16 mouse cellular contexts compared by ENCODE assay signal in genomic region chr4:128651530-128651929, GRCm38 (mm10). TPM values are rescaled to one million over a fixed set of nuclear protein-coding genes. Genes with fewer than 3 reads are reported as not detected.
A peak's percentile ranks its signal among the peaks of the same experiment; 100 is the strongest.
DNase-seq lines count a peak whose midpoint lies in the region; ATAC-seq and TF ChIP-seq lines count a peak whose summit lies in the region.
"Had no signal": no experiment of that assay in that cellular context is flagged by ENCODE, and none has a peak within 500 bp of the region (broad histone marks: within the 10 kb centered on the region; RNA-seq: fewer than 3 reads in every experiment).

No protein-coding gene starts in this region.

- 40% methylated on average over 3 of the region's 3 CpGs for WGBS in lung, embryonic 16.5 days
- WGBS in lung, adult 2 months = 62% methylated on average over 3 of the region's 3 CpGs

- no peaks in the 10 kb centered on the region for H3K9me3 ChIP-seq in lung, embryonic 16.5 days (ENCODE audit: control insufficient read depth, low read length)
- H3K9me3 ChIP-seq: hindbrain, embryonic 15.5 days; liver, embryonic 13.5 days had no signal

- ATAC-seq in lung, embryonic 16.5 days (ENCODE audit: low read depth) = no peak
- ATAC-seq: forebrain, embryonic 16.5 days had no signal

- H3K27me3 ChIP-seq in lung, embryonic 16.5 days (ENCODE audit: control insufficient read depth, insufficient read depth, low read depth, low read length) = no peaks in the 10 kb centered on the region
- H3K27me3 ChIP-seq: hindbrain, embryonic 15.5 days had no signal

- H3K27ac ChIP-seq in lung, embryonic 16.5 days (ENCODE audit: low read length) = peak overlapping the region; percentile 65; the same call in 1 of the 2 replicates
- H3K27ac ChIP-seq: hindbrain, embryonic 15.5 days had no signal

- TF ChIP-seq POLR2A in lung, adult 2 months (IDR thresholded peaks at IDR 0.05; ENCODE audit: borderline replicate concordance, extremely low read depth, low read depth, low read length) = no peak

- no peak overlapping the region for H3K4me2 ChIP-seq in lung, embryonic 16.5 days (ENCODE audit: low read depth, low read length)
- H3K4me2 ChIP-seq: hindbrain, embryonic 15.5 days; liver, embryonic 13.5 days had no signal

- H3K4me3 ChIP-seq in lung, embryonic 16.5 days (ENCODE audit: low read length) = no peak overlapping the region
- no peak overlapping the region for H3K4me3 ChIP-seq in lung, adult 2 months (replicated peaks; ENCODE audit: extremely low read depth, low read depth, low read length)
- H3K4me3 ChIP-seq: hindbrain, embryonic 15.5 days; liver, embryonic 13.5 days had no signal

- peaks cover 32% of the 10 kb centered on the region for H3K4me1 ChIP-seq in lung, embryonic 16.5 days (replicated peaks; ENCODE audit: control insufficient read depth, insufficient read depth, low read length)
- H3K4me1 ChIP-seq in lung, adult 2 months (ENCODE audit: control insufficient read depth, insufficient read depth, low read length) = peaks cover 7% of the 10 kb centered on the region; the same call in 1 of the 2 replicates

- no peak for DNase-seq in lung, adult 2 months
- DNase-seq in cerebellum, adult 11 months = peak; percentile 82
- peak; percentile 91 to 93 for DNase-seq in cerebellum, postnatal 10 days
- DNase-seq in gastrocnemius, postnatal 25 days = peak; percentile 28
- DNase-seq in thymus, postnatal 4 days = no peak
- DNase-seq in urinary bladder, postnatal 14 days (ENCODE audit: low spot score) = no peak
- DNase-seq in adrenal gland, postnatal 36 days = no peak
- DNase-seq: heart, adult 11 months; kidney, adult 11 months; kidney, postnatal 4 days; liver, embryonic 13.5 days; lung, postnatal 14 days had no signal

- no peaks in the 10 kb centered on the region for H3K36me3 ChIP-seq in lung, embryonic 16.5 days (ENCODE audit: control insufficient read depth, insufficient read depth, low read length)
- H3K36me3 ChIP-seq: hindbrain, embryonic 15.5 days; liver, embryonic 13.5 days had no signal

- H3K9ac ChIP-seq in lung, embryonic 16.5 days (ENCODE audit: low read length) = no peak overlapping the region
- H3K9ac ChIP-seq: hindbrain, embryonic 15.5 days; liver, embryonic 13.5 days had no signal

- no peak for TF ChIP-seq CTCF in lung, adult 2 months (IDR thresholded peaks at IDR 0.05; ENCODE audit: insufficient read depth, low read length)

RNA-seq across cellular contexts. Expression of gene Phc2, which starts 3.0 kb away (rescaled TPM):
- 18.9 and 19.8 TPM in 2 replicates for polyA plus RNA-seq in lung, embryonic 16.5 days (2015; fragmentation: Nextera tagmentation; extraction: Ambion mirVana)
- 125 and 126 TPM in 2 replicates for polyA plus RNA-seq in lung, adult 2 months (2012; rRNA removed)
- total RNA-seq in gastrocnemius, postnatal 25 days (2021) = 10 to 100 TPM; 18.4 to 23.1 TPM
- total RNA-seq in adrenal gland, postnatal 36 days (2021) = 10 to 100 TPM; 74.8 to 83.2 TPM

RNA-seq across cellular contexts. Expression of gene Tlr12, which starts 33.1 kb away (rescaled TPM):
- polyA plus RNA-seq in lung, embryonic 16.5 days (2015; fragmentation: Nextera tagmentation; extraction: Ambion mirVana) = 1.6 and 1.8 TPM in 2 replicates
- 1.4 and 1.8 TPM in 2 replicates for polyA plus RNA-seq in lung, adult 2 months (2012; rRNA removed)
- total RNA-seq in gastrocnemius, postnatal 25 days (2021) = not detected
- under 1 TPM; 0.73 to 0.82 TPM for total RNA-seq in adrenal gland, postnatal 36 days (2021)
- total RNA-seq: ES-E14 had no signal

RNA-seq across cellular contexts. Expression of gene Zscan20, which starts 41.6 kb away (rescaled TPM):
- polyA plus RNA-seq in lung, embryonic 16.5 days (2015; fragmentation: Nextera tagmentation; extraction: Ambion mirVana) = 4.2 and 4.5 TPM in 2 replicates
- polyA plus RNA-seq in lung, adult 2 months (2012; rRNA removed) = 2.4 and 2.5 TPM in 2 replicates
- 1 to 10 TPM; 2.9 TPM for total RNA-seq in gastrocnemius, postnatal 25 days (2021)
- 1 to 10 TPM; 6.3 to 8.7 TPM for total RNA-seq in adrenal gland, postnatal 36 days (2021)

Comparison
In these comparisons a context has a peak if more than half of its experiments do, and no peak if none do; other contexts are left out.
1. DNase-seq: peak in cerebellum, adult 11 months (single experiment), cerebellum, postnatal 10 days (2 of 2) and gastrocnemius, postnatal 25 days (single experiment); none in lung, adult 2 months (single experiment), thymus, postnatal 4 days (single experiment), urinary bladder, postnatal 14 days (single experiment) and adrenal gland, postnatal 36 days (0 of 2).